Mouse (Mus musculus) embryonic fibroblast, embryonic 13.5 days (primary cell): ENCODE results near the gene Rasgrp4. TPM values are rescaled to one million over a fixed set of nuclear protein-coding genes. Genes with fewer than 3 reads are reported as not detected.

Experiments used
- H3K27ac ChIP-seq: 2 replicates; pipeline ENCODE4 v1.5.1; 2012; ENCODE audit warnings: low read length, control low read depth, inconsistent platforms; ENCODE audit not compliant: insufficient read depth
- H3K4me1 ChIP-seq: 2 replicates; pipeline ENCODE4 v1.6.1; 2011; ENCODE audit warnings: low read length; ENCODE audit not compliant: control insufficient read depth, insufficient read depth
- H3K4me3 ChIP-seq: 2 replicates; pipeline ENCODE4 v1.5.1; 2011; ENCODE audit warnings: mild to moderate bottlenecking, control low read depth, low read length; ENCODE audit not compliant: insufficient read depth
- CTCF ChIP-seq: IDR thresholded peaks from 2 replicates; pipeline ENCODE4 v1.5.1; 2011; ENCODE audit warnings: mild to moderate bottlenecking, control low read depth, low read length, moderate library complexity, borderline replicate concordance; ENCODE audit not compliant: insufficient read depth
- POLR2A ChIP-seq: IDR thresholded peaks from 2 replicates; pipeline ENCODE4 v1.6.1; 2011; ENCODE audit warnings: low read depth, mild to moderate bottlenecking, control low read depth, low read length, moderate library complexity
- polyA plus RNA-seq: library from polyadenylated mRNA; stranded (reverse); fragments of >200 nt; gene quantifications from 2 replicates; pipeline ENCODE4 v1.2.4, GENCODE M21; 2011; ENCODE audit warnings: low read depth; ENCODE audit not compliant: missing spikeins, insufficient read length

Rasgrp4 gene
- polyA plus RNA-seq, 1 experiment: not detected

- no peak overlapping the region for H3K4me3 ChIP-seq
- no peak overlapping the region for H3K27ac ChIP-seq
- H3K4me1 ChIP-seq: peaks cover 6% of the 10 kb centered on the region; the same call in 1 of the 2 replicates
- no peak for TF ChIP-seq POLR2A
- TF ChIP-seq CTCF: no peak
These were observed 28.3 kb downstream of the Rasgrp4 start for GRCm38 (mm10) chr7:29162750-29163525.

- peak overlapping the region; percentile 84 for H3K4me3 ChIP-seq
- no peak for TF ChIP-seq CTCF
- no peak for TF ChIP-seq POLR2A
- H3K4me1 ChIP-seq: peaks cover 9% of the 10 kb centered on the region
- peak overlapping the region; percentile 66; the same call in 1 of the 2 replicates for H3K27ac ChIP-seq
These were observed 33.0 kb downstream of the Rasgrp4 start for GRCm38 (mm10) chr7:29167656-29168055.

GRCm38 (mm10) chr7:29168121-29168695, 33.6 kb downstream of the Rasgrp4 start:
- Histone ChIP-seq H3K4me3 (peak overlapping the region; percentile 84), H3K27ac (peak overlapping the region; percentile 66; the same call in 1 of the 2 replicates), H3K4me1 (peaks cover 9% of the 10 kb centered on the region)
- no peak for TF ChIP-seq CTCF
- peak; percentile 46 for TF ChIP-seq POLR2A

- Histone ChIP-seq H3K27ac (peak overlapping the region; percentile 66), H3K4me3 (peak overlapping the region; percentile 84), H3K4me1 (peaks cover 9% of the 10 kb centered on the region)
- no peak for TF ChIP-seq POLR2A
- TF ChIP-seq CTCF: no peak
These were observed 34.2 kb downstream of the Rasgrp4 start for GRCm38 (mm10) chr7:29168791-29169230.

GRCm38 (mm10) chr7:29169231-29170065, 34.8 kb downstream of the Rasgrp4 start:
- Histone ChIP-seq H3K27ac (peak overlapping the region; percentile 80), H3K4me3 (peak overlapping the region; percentile 84), H3K4me1 (peaks cover 9% of the 10 kb centered on the region)
- TF ChIP-seq POLR2A: no peak
- no peak for TF ChIP-seq CTCF

- peak within 1 kb of the TSS; percentile 84 for H3K4me3 ChIP-seq
- no peak for TF ChIP-seq CTCF
- TF ChIP-seq POLR2A: peak; percentile 64
- peak within 1 kb of the TSS; percentile 84 for H3K27ac ChIP-seq
- peaks cover 9% of the 10 kb centered on the region for H3K4me1 ChIP-seq
These were observed 35.6 kb downstream of the Rasgrp4 start, which contains the start of the genes Ggn and Spred3 for GRCm38 (mm10) chr7:29170066-29170754. Gene Ggn, plus strand, starts transcription at chr7:29170210. Gene Spred3, minus strand, starts transcription at chr7:29170411.

GRCm38 (mm10) chr7:29170755-29171561, 36.3 kb downstream of the Rasgrp4 start:
- Histone ChIP-seq H3K27ac (peak overlapping the region; percentile 48), H3K4me3 (peak overlapping the region; percentile 53), H3K4me1 (peaks cover 9% of the 10 kb centered on the region)
- TF ChIP-seq POLR2A (no peak), CTCF (no peak)

GRCm38 (mm10) chr7:29171562-29172097, 37.0 kb downstream of the Rasgrp4 start:
- H3K27ac ChIP-seq: peak overlapping the region; percentile 48; the same call in 1 of the 2 replicates
- H3K4me3 ChIP-seq: 0 out of 2 replicates have a peak overlapping the region, but pooled peaks have one; percentile 53
- TF ChIP-seq CTCF: no peak
- no peak for TF ChIP-seq POLR2A
- peaks cover 9% of the 10 kb centered on the region for H3K4me1 ChIP-seq
